Mouse (Mus musculus): ENCODE measurements around the gene Tmem242. TPM values are rescaled to one million over a fixed set of nuclear protein-coding genes. Genes with fewer than 3 reads are reported as not detected.

Tmem242 gene
- polyA plus RNA-seq, 2 experiments: 34.2 to 122 TPM

GRCm38 (mm10) chr17:5418545-5418944, 21.5 kb downstream of the Tmem242 start, which contains the start of gene Ldhal6b:
TSS of gene Ldhal6b (minus strand) at chr17:5418767.
- no peak for DNase-seq (ENCODE audit: low spot score)
- no peak within 1 kb of the TSS for H3K4me3 ChIP-seq (replicated peaks; ENCODE audit: low read length)
- WGBS: 93% methylated on average over 11 of the region's 11 CpGs
- no peaks in the 10 kb centered on the region for H3K4me1 ChIP-seq (ENCODE audit: control insufficient read depth, insufficient read depth, low read length)
- no peak within 1 kb of the TSS for H3K9ac ChIP-seq (ENCODE audit: low read depth, low read length, severe bottlenecking)
- no peak for ATAC-seq (ENCODE audit: low FRiP score, low read depth)
- no peak for TF ChIP-seq POLR2A (IDR thresholded peaks at IDR 0.05; ENCODE audit: borderline replicate concordance, extremely low read depth, insufficient read depth, insufficient read length)
- H3K27ac ChIP-seq (replicated peaks; ENCODE audit: low read depth, low read length): no peak within 1 kb of the TSS
- H3K4me2 ChIP-seq (replicated peaks; ENCODE audit: low read depth, low read length, severe bottlenecking): no peak within 1 kb of the TSS
- H3K9me3 ChIP-seq (ENCODE audit: control insufficient read depth, low read length): no peaks in the 10 kb centered on the region
- no peaks in the 10 kb centered on the region for H3K27me3 ChIP-seq (ENCODE audit: control insufficient read depth, insufficient read depth, low read length)
- peaks cover 35% of the 10 kb centered on the region for H3K36me3 ChIP-seq (ENCODE audit: control insufficient read depth, insufficient read depth, low read length)

DNA sequence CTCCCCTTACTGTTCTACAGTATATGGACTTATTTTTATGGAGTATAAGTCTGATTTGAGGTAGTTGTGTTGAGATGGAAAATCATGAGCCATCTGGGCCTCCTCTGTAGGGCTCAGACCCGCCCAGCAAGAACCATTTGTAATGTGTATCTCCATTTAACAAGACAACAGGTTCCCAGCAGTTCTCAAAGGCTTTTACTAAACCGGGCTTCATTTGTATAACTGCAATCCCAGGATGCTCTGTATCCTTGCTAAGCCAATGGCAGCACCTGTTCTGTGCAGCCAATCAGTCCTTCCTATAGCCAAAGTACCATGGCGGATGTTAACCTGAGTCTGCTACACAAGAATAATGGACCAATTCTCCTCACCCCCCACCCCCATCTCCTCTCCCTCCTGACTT, 23.5 kb downstream of the Tmem242 start:
- TF ChIP-seq POLR2A (IDR thresholded peaks at IDR 0.05; ENCODE audit: borderline replicate concordance, extremely low read depth, insufficient read depth, insufficient read length): no peak
- Histone ChIP-seq H3K9ac (ENCODE audit: low read depth, low read length, severe bottlenecking) (no peak overlapping the region), H3K9me3 (ENCODE audit: control insufficient read depth, low read length) (no peaks in the 10 kb centered on the region), H3K4me3 (replicated peaks; ENCODE audit: low read length) (no peak overlapping the region), H3K36me3 (ENCODE audit: control insufficient read depth, insufficient read depth, low read length) (peaks cover 36% of the 10 kb centered on the region), H3K27me3 (ENCODE audit: control insufficient read depth, insufficient read depth, low read length) (no peaks in the 10 kb centered on the region), H3K4me1 (ENCODE audit: control insufficient read depth, insufficient read depth, low read length) (no peaks in the 10 kb centered on the region), H3K27ac (replicated peaks; ENCODE audit: low read depth, low read length) (no peak overlapping the region), H3K4me2 (replicated peaks; ENCODE audit: low read depth, low read length, severe bottlenecking) (no peak overlapping the region)
- no peak for ATAC-seq (ENCODE audit: low FRiP score, low read depth)
- DNase-seq (ENCODE audit: low spot score): no peak
- 77% methylated on average over 3 of the region's 3 CpGs for WGBS

DNA sequence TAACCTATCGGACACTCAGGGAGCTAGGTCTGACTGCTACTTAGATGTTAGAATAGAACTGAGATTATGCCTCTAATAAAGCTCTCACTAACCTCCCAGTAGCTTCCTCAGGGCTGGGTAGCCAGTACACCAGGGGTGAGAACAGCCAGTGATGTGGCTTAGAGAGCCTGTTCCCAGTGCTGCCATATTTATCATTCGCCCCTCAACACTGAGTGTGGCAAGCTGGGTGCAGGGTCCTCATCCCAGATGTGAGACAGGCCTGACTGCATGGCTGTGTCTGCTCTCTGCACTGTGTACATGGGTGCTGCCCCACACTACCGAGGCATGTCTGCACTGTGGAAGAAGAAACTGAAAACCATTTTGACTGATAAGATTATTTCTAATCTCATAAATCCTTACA, 26.0 kb downstream of the Tmem242 start:
- ATAC-seq (ENCODE audit: low FRiP score, low read depth) (no peak), DNase-seq (ENCODE audit: low spot score) (no peak)
- Histone ChIP-seq H3K4me2 (replicated peaks; ENCODE audit: low read depth, low read length, severe bottlenecking) (no peak overlapping the region), H3K27ac (replicated peaks; ENCODE audit: low read depth, low read length) (no peak overlapping the region), H3K9ac (ENCODE audit: low read depth, low read length, severe bottlenecking) (no peak overlapping the region), H3K27me3 (ENCODE audit: control insufficient read depth, insufficient read depth, low read length) (no peaks in the 10 kb centered on the region), H3K9me3 (ENCODE audit: control insufficient read depth, low read length) (no peaks in the 10 kb centered on the region), H3K36me3 (ENCODE audit: control insufficient read depth, insufficient read depth, low read length) (peaks cover 32% of the 10 kb centered on the region), H3K4me3 (replicated peaks; ENCODE audit: low read length) (no peak overlapping the region), H3K4me1 (ENCODE audit: control insufficient read depth, insufficient read depth, low read length) (no peaks in the 10 kb centered on the region)
- no peak for TF ChIP-seq POLR2A (IDR thresholded peaks at IDR 0.05; ENCODE audit: borderline replicate concordance, extremely low read depth, insufficient read depth, insufficient read length)
- 89% methylated on average over 3 of the region's 3 CpGs for WGBS

GRCm38 (mm10) chr17:5413350-5413749, 26.7 kb downstream of the Tmem242 start:
- Histone ChIP-seq H3K36me3 (ENCODE audit: control insufficient read depth, insufficient read depth, low read length) (peaks cover 25% of the 10 kb centered on the region), H3K4me2 (replicated peaks; ENCODE audit: low read depth, low read length, severe bottlenecking) (no peak overlapping the region), H3K27me3 (ENCODE audit: control insufficient read depth, insufficient read depth, low read length) (no peaks in the 10 kb centered on the region), H3K9ac (ENCODE audit: low read depth, low read length, severe bottlenecking) (no peak overlapping the region), H3K4me1 (ENCODE audit: control insufficient read depth, insufficient read depth, low read length) (no peaks in the 10 kb centered on the region), H3K4me3 (replicated peaks; ENCODE audit: low read length) (no peak overlapping the region), H3K9me3 (ENCODE audit: control insufficient read depth, low read length) (no peaks in the 10 kb centered on the region), H3K27ac (replicated peaks; ENCODE audit: low read depth, low read length) (no peak overlapping the region)
- 90% methylated on average over 13 of the region's 13 CpGs for WGBS
- no peak for ATAC-seq (ENCODE audit: low FRiP score, low read depth)
- no peak for DNase-seq (ENCODE audit: low spot score)
- TF ChIP-seq POLR2A (IDR thresholded peaks at IDR 0.05; ENCODE audit: borderline replicate concordance, extremely low read depth, insufficient read depth, insufficient read length): no peak

DNA sequence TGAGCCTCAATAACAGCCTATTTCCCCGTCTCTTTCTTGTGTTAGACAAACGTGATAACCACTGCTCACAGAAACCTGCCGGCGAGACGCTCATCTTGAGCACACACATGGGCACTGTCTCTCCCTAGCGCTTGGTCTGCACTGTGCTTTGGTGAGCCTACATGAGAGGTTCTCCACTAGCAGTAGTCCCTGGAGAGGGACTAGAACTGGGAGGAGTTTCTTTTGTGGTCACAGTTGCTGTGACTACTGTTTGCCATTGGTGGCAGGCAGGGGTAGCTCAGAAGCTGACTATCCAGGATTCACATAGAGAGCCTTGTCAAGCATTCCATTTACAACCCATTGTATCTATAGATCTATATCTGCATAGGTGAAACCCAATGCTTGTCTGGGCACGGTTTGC, 27.3 kb downstream of the Tmem242 start:
- no peaks in the 10 kb centered on the region for H3K4me1 ChIP-seq (ENCODE audit: control insufficient read depth, insufficient read depth, low read length)
- no peaks in the 10 kb centered on the region for H3K9me3 ChIP-seq (ENCODE audit: control insufficient read depth, low read length)
- no peak overlapping the region for H3K9ac ChIP-seq (ENCODE audit: low read depth, low read length, severe bottlenecking)
- DNase-seq (ENCODE audit: low spot score) (no peak), ATAC-seq (ENCODE audit: low FRiP score, low read depth) (no peak)
- no peaks in the 10 kb centered on the region for H3K27me3 ChIP-seq (ENCODE audit: control insufficient read depth, insufficient read depth, low read length)
- no peak overlapping the region for H3K4me3 ChIP-seq (replicated peaks; ENCODE audit: low read length)
- no peak for TF ChIP-seq POLR2A (IDR thresholded peaks at IDR 0.05; ENCODE audit: borderline replicate concordance, extremely low read depth, insufficient read depth, insufficient read length)
- H3K36me3 ChIP-seq (ENCODE audit: control insufficient read depth, insufficient read depth, low read length): peaks cover 19% of the 10 kb centered on the region
- H3K27ac ChIP-seq (replicated peaks; ENCODE audit: low read depth, low read length): no peak overlapping the region
- WGBS: 87% methylated on average over 7 of the region's 7 CpGs
- H3K4me2 ChIP-seq (replicated peaks; ENCODE audit: low read depth, low read length, severe bottlenecking): no peak overlapping the region

- DNase-seq (ENCODE audit: low spot score) (no peak), ATAC-seq (ENCODE audit: low FRiP score, low read depth) (no peak)
- Histone ChIP-seq H3K4me1 (ENCODE audit: control insufficient read depth, insufficient read depth, low read length) (no peaks in the 10 kb centered on the region), H3K4me3 (replicated peaks; ENCODE audit: low read length) (no peak overlapping the region), H3K9me3 (ENCODE audit: control insufficient read depth, low read length) (no peaks in the 10 kb centered on the region), H3K36me3 (ENCODE audit: control insufficient read depth, insufficient read depth, low read length) (peaks cover 15% of the 10 kb centered on the region), H3K9ac (ENCODE audit: low read depth, low read length, severe bottlenecking) (no peak overlapping the region), H3K27ac (replicated peaks; ENCODE audit: low read depth, low read length) (no peak overlapping the region), H3K4me2 (replicated peaks; ENCODE audit: low read depth, low read length, severe bottlenecking) (no peak overlapping the region), H3K27me3 (ENCODE audit: control insufficient read depth, insufficient read depth, low read length) (no peaks in the 10 kb centered on the region)
- no peak for TF ChIP-seq POLR2A (IDR thresholded peaks at IDR 0.05; ENCODE audit: borderline replicate concordance, extremely low read depth, insufficient read depth, insufficient read length)
- 85% methylated on average over 8 of the region's 8 CpGs for WGBS
These were observed 27.8 kb downstream of the Tmem242 start for GRCm38 (mm10) chr17:5412301-5412700.

Measured in limb, embryonic 14.5 days (tissue).